Mouse (Mus musculus): ENCODE measurements at regions not wholly inside any gene's neighbourhood (a gene's known extent, or its start where the extent isn't known, plus 50 kb on each side); places are given as distances from the start of the nearest gene placed in this dataset.

GRCm38 (mm10) chr15:31087607-31088006, 136.5 kb upstream of the Dap start:
- peak; percentile 34 for DNase-seq

GRCm38 (mm10) chr15:31091916-31092570, 132.1 kb upstream of the Dap start:
- DNase-seq: peak; percentile 89

GRCm38 (mm10) chr15:31096206-31096605, 127.9 kb upstream of the Dap start:
- no peak for DNase-seq

- DNase-seq: peak; percentile 42
Measured at GRCm38 (mm10) chr15:31097301-31097700, 126.8 kb upstream of the Dap start.

GRCm38 (mm10) chr15:31104743-31105142, 119.4 kb upstream of the Dap start:
- no peak for DNase-seq

GRCm38 (mm10) chr15:31106907-31107306, 117.2 kb upstream of the Dap start:
- DNase-seq: no peak

- no peak for DNase-seq
Measured at GRCm38 (mm10) chr15:31113216-31113615, 110.9 kb upstream of the Dap start.

- DNase-seq: no peak
Measured at GRCm38 (mm10) chr15:31117338-31117737, 106.8 kb upstream of the Dap start.

- no peak for DNase-seq
Measured at GRCm38 (mm10) chr15:31120147-31120546, 104.0 kb upstream of the Dap start.

GRCm38 (mm10) chr15:31125784-31126183, 98.3 kb upstream of the Dap start:
- DNase-seq: no peak

GRCm38 (mm10) chr15:31126999-31127398, 97.1 kb upstream of the Dap start:
- DNase-seq: no peak

- DNase-seq: no peak
Measured at GRCm38 (mm10) chr15:31134891-31135290, 89.2 kb upstream of the Dap start.

GRCm38 (mm10) chr15:31138637-31139036, 85.5 kb upstream of the Dap start:
- no peak for DNase-seq

- DNase-seq: no peak
Measured at GRCm38 (mm10) chr15:31141750-31142149, 82.4 kb upstream of the Dap start.

GRCm38 (mm10) chr15:31148251-31149145, 75.6 kb upstream of the Dap start:
- no peak for DNase-seq

- no peak for DNase-seq
Measured at GRCm38 (mm10) chr15:31149855-31150254, 74.3 kb upstream of the Dap start.

- peak; percentile 68 for DNase-seq
Measured at GRCm38 (mm10) chr15:31150546-31151471, 73.3 kb upstream of the Dap start.

- no peak for DNase-seq
Measured at GRCm38 (mm10) chr15:31155141-31155540, 69.0 kb upstream of the Dap start.

GRCm38 (mm10) chr15:31166543-31167105, 57.5 kb upstream of the Dap start:
- no peak for DNase-seq

- no peak for DNase-seq
Measured at GRCm38 (mm10) chr15:31167506-31167905, 56.6 kb upstream of the Dap start.

GRCm38 (mm10) chr15:31168191-31168590, 55.9 kb upstream of the Dap start:
- DNase-seq: no peak

GRCm38 (mm10) chr15:31173309-31174115, 50.6 kb upstream of the Dap start:
- DNase-seq: no peak
